Mouse (Mus musculus): ENCODE data around the gene R3hdm1.
"Not testable (repeated sequence)": the region's sequence is repeated elsewhere in the genome, so short reads cannot be mapped to it uniquely, and the experiment has no call there.

The R3hdm1 gene

DNA sequence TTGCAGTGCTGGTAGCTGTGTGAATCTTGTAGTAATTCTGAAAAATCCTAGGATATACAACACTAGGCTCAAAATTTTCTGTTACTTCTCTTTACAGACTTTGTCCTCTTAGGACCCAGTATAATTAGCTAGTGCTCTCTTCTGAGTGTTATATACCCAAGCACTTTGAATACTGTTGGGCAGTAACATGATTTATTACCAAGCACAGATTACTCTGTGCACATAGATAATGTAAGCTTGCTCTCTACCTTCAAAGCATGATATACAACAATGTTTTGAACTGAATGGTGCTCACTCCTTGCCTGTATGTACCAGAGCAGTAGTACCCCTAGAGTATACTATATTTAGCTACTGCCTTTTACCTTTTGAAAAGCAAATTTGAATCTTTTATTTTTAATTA, 33.1 kb downstream of the R3hdm1 start:
- not testable (repeated sequence) for DNase-seq (ENCODE audit: low spot score)

DNA sequence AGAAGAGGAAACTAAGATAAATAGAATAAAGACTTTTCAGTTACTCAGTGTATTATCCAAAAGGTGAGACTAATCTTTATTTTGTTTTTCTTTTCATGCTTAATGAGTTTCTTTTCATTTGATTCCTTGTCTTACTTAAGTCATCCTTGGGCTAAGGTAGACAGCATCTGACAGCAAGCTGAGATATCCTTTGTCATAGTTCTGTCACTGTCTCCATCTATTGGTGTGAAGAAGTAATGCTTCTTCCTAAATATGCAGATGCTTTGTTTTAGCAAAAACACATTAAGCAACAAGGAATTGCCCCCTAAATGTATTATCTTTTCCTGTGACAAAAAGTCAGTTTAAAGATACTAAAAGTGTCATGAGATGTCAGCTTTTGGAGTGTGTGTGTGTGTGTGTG, 37.9 kb downstream of the R3hdm1 start:
- DNase-seq (ENCODE audit: low spot score) = no peak

DNA sequence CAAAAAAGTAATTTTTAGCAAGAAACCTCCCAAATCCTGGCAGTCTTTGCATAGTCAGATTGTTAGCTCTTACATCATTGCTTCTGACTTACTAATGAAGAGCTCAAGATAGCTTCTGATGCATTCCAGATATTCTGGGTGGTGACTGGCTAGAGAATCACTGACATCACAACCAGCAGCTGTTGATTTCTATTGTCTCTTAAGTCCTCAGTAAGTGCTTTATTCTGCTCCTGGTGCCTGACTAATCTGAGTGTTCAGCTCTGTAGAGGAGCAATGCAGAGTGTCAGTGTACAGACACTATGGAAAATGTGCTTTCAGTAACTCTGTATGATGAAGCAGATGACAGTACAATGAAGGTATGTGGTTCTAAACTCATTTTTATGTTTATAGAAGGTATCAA, 38.6 kb downstream of the R3hdm1 start:
- no peak for DNase-seq (ENCODE audit: low spot score)

DNA sequence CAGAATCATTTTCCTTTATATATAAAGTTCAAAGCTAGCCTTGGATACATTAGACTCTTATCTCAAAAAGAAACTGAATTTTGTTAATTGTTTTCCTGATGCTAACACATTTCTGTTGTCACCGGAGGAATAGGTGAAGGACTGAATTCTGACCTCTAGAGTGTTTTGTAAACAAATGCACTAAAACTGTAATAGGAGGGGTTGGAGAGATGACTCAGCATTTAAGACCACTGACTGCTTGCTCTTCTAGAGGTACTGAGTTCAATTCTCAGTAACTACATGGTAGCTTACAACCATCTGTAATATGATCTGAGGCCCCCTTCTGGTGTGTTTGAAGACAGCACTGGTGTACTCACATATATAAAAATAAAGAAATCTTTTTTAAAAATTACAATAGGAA, 63.9 kb downstream of the R3hdm1 start:
- no peak for DNase-seq (ENCODE audit: low spot score)

DNA sequence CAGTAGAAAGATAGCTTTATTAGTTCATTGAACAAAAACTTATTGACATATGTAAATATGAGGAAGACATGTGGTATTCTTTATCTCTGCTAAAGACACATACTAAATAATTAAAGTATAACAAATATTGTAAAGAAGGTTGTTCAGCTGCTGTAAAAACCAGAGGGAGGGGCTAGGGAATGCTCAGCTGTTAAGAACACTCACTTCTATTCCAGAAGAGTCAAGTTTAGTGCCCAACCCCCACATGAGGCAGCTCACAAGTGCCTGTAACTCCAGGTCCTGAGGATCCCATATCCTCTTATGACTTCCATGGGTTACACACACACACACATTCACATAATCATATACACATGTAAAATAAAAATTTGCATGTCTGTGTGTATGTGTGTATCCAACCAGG, 67.0 kb downstream of the R3hdm1 start:
- DNase-seq (ENCODE audit: low spot score) = no peak

DNA sequence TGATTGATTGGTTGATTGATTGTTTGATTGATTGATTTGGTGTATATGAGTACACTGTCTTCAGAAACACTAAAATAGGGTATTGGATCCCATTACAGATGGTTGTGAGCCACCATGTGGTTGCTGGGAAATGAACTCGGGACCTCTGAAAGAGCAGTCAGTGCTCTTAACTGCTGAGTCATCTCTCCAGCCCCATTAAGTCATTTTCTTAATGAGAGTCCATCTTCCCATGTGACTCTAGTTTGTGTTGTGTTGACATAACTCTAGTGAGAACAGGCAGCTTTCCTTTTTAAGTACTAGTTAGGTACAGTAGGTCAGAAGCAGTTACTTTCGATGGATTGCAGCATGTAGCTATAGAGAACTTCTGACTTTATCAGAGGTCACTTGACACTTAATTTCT, 88.3 kb downstream of the R3hdm1 start:
- no peak for DNase-seq (ENCODE audit: low spot score)

DNA sequence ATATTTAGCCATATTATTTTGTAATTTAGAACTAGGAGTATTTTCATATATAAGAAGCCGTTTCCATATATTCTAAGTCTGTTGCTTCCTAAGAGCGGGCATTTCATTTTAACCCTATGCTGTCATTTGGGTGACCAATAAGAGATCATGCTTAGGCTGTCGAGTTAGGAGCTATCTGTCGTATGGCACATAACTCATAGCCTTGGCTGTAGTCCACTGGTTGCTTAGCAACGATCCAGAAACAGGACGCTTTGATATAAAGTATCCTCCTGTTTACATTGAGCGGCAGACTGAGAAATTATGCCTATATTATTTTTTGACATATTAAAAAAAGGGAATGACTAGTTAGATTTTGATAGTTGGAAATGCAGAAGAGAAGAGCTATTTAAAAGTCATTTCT, 89.3 kb downstream of the R3hdm1 start:
- no peak for DNase-seq (ENCODE audit: low spot score)

DNA sequence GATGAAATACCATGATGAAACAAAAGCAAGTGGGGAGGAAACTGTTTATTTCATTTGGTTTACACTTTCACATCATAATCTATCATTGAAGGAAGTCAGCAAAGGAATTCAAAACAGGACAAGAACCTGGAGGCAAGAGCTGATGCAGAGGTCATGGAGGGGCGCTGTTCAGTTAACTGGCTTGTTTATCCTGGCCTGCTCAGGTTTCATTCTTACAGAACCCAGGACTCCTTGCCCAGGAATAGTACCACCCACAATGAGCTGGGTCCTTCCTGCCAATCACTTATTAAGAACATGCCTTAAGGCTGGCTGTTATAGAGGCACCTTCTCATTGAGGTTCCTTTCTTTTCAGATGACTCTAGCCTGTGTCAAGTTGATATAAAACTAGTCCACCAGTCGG, 90.9 kb downstream of the R3hdm1 start:
- no peak for DNase-seq (ENCODE audit: low spot score)

DNA sequence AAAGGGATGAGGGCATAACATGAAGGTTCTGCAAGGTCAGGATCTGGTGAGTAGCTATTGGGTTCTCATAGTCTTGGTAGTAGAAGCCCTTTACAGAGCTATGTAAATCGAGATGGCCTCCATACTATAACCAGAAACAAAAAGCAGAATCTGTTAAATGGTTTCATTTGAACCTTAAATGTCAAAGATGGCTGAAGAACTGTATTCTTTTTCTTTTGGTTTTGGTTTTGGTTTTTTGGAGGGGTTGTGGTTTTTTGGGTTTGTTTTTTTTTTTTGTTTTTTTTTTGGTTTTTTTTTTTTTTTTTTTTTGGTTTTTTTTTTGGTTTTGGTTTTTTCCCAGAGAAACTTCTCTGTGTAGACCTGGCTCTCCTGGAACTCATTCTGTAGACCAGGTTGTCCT, 94.3 kb downstream of the R3hdm1 start:
- DNase-seq (ENCODE audit: low spot score) = no peak

DNA sequence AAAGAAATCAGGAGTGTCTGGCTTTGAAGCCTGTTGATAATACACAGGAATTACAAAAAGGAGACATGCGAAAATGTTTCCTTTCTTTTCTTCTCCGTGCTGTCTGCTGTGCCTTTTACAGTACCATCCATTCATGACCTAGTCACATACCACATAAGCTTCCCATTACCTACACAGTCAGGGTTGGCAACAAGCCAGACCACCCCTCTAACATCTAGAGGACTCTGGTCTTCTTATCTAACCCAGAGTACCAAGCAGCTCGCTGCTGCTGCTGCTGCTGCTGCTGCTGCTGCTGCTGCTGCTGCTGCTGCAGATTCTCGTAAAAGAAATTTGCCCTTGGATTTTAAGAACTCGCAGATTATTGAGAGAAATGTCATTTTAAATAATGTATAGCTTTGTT, 110.2 kb downstream of the R3hdm1 start:
- no peak for DNase-seq (ENCODE audit: low spot score)

DNA sequence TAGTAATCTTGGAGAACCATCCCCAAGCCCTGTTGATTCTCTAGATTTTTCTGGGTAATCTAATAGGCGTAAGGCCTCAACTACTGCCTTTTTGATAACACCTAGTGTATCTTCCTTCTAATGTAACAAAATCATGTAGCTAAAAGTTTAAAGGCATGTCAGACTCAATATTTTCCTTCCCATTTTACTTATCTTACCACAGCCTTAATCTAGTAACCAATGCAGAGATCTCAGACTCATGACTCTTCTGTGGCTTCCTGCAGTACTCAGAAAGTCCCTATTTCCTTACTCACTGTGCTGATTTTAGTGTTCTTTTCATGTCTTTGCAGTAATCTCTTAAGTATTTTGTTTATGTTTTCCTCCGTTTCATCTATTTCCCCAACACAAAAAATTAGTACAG, 118.8 kb downstream of the R3hdm1 start:
- DNase-seq (ENCODE audit: low spot score) = no peak

DNA sequence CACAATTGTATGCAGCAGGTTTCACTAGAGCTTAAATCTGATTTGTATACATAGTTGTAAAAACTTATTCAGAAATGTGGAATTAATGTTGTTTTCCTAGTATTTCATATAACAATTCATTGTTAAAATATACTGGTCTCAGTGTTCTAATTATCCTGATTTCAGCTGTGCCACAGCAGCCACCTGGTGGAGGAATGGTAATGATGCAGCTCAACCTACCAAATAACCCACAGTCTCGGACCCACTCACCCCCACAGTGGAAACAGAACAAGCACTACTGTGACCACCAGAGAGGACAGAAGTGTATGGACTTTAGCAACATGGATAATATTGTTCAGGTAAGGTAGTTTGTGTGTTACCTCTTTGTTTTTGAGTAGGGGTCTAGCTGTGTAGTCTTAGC, 120.2 kb downstream of the R3hdm1 start:
- DNase-seq (ENCODE audit: low spot score) = no peak

DNA sequence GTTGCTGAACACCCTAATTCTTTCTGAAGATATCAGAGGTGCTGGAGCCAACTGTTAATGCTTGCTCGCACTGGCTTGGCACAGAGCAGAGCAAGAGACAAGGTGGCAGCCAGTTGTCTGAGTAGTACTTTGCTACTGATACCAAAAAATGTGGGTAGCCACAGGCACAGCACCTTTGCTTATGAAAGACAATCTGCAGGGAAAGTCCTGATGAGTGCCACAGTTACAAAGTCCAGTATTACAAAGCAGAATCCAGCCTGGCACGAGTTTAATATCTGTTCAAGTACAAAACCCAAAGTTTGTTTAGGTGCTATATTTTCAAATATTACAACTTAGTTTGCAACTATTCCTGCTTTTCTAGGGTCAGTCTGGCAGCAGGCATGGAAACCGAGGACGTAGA, 132.1 kb downstream of the R3hdm1 start:
- no peak for DNase-seq (ENCODE audit: low spot score)

DNA sequence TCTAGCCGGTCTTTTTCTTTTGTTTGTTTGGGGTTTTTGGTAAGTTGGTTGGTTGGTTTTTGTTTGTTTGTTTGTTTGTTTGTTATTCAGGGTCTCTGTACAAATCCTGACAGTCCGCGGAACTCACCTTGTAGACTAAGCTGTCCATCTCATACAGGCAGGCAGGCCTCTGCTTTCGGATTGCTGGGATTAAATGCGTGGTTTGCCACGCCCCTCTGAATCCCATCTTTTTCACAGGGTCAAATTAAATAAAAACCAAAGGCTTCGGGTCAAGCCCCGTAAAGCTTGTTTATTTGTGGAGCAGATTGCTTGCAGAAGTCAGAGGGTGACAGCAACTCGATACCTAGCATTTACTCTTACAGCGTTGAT, 140.5 kb downstream of the R3hdm1 start, which contains the start of gene Ubxn4:
Gene Ubxn4 (plus strand): TSS at position 338 of the 369 bp plus-strand sequence.
- no peak for DNase-seq (ENCODE audit: low spot score)

DNA sequence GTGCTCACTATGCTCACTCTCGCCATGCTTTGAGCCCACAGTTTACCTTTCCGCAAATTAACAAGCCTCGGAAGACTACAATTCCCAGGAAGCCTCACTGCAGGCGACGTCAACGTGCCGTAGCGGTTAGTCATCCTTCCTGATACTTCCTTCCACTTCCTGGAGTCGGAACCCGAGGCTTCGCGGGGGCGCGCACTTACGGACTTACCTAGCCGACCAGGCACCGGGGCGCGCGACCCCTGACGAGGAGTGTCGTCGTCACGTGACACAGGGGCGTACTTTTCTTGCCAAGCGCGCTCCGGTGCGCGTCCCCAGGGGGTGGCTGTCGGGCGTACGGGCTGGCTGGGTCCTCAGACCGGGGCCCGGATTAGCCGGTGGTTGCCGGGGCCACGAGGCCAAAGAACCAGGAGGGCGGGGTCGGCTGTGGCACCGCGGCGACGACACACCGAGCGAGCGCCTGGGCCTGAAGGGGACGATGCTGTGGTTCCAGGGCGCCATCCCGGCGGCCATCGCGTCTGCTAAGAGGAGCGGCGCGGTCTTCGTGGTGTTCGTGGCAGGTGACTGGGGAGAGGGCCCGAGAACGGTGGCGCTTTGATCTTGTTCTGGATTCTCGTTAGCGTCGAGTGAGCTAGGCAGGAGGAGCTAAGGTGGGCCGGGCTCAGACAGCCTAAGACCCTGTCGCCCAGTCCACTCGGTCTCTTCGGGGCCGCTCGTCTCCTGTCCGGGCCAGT, 141.1 kb downstream of the R3hdm1 start:
- peak; percentile 80 for DNase-seq (ENCODE audit: low spot score)

DNA sequence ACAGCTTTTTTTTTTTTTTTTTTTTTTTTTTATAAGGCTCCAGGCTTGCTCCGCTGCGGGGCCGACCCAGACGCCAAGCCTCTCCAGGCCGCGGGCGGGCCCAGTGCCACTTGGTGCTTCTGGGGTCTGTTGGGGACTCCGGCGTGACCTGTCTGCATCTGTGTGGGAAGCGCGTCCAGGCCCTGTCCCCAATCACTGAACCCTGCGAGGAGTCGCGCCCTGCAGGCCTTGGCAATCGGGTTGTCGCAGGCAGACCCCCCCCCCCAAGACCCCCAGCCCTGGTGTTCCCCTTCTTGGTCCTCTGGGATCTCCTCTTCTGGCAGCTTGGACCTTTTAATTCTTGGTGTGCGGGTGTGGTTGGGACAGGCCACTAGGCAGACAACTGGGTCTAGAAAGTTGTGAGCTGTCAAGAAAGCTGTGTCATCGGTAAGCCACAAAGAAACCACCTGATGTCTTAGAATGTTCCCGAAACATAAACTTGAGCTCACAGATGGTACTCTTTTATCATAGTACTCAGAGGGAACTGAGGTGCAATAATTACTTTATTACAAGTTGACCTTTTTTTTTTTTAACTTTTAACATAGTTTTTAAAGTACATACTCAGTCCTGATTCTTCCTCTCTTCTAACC, 141.7 kb downstream of the R3hdm1 start:
- no peak for DNase-seq (ENCODE audit: low spot score)

DNA sequence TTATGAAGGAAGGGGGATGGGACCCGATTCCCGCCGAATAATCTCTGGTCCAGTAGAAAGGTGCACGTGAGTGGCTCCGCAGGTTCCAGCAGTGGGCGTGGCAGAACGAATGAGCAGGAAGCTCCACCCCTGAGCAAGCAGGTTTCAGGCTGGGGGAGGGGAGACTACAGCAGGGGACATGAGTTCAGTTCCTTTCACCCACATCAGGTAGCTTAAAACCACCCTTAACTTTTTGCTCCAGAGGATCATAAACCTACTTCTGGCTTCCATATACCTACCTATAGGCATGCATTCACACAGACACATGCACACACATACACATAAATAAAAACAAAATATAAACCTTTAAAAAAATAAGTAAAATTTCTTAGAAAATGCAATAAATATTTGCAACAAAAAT, 164.0 kb downstream of the R3hdm1 start:
- not testable (repeated sequence) for DNase-seq (ENCODE audit: low spot score)

DNA sequence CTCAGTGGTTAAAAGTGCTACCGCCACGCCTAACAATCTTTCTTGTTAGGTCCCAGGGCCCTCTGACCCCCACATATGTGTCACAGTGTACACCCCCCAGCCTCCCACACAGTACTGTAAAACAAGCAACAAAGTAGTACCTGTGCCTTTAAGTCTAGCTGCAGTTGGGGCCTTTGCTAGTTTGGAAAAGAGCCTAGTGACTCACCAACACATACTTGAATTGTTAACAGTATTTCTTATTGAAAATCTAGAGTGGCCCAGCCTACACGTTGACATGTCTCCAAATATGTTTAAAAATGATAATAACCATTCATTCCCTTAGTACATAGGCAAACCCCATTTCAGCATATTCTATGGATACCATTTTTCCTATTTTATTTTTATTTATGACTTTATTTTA, 167.6 kb downstream of the R3hdm1 start:
- no peak for DNase-seq (ENCODE audit: low spot score)

DNA sequence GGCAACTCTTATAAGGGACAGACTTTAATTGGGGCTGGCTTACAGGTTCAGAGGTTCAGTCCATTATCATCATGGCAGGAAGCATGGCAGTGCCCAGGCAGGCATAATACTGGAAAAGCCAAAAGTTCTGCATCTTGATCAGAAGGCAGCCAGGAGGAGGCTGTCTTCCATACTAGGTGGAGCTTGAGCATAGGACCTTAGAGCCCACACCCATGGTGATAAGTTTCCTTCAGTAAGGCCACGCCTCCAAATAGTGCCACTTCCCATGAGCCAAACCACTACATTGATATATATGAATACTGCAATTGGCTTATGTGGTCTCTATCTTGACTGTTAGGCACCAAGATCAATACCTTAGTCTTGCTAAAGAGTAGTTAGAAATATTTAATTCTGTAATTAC, 172.8 kb downstream of the R3hdm1 start:
- DNase-seq (ENCODE audit: low spot score) = no peak

DNA sequence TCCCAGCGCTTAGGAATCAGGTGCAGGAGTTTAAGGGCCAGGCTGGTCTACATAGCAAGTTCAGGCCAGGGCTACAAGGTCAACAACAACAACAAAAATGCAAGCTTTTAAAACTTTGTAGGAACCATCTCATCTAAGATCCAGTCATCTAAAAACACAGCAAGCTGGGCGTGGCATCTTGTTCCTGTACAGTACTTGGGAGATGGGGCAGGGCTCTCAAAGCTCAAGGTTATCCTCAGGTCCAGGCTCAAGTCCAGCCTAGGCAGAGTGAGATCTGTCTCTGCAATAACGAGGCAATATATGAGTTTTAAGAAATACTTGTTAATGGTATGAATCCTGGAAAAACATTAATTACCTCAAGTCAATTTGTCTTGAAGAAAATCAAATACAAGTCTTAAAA, 175.5 kb downstream of the R3hdm1 start:
- DNase-seq (ENCODE audit: low spot score) = no peak

DNA sequence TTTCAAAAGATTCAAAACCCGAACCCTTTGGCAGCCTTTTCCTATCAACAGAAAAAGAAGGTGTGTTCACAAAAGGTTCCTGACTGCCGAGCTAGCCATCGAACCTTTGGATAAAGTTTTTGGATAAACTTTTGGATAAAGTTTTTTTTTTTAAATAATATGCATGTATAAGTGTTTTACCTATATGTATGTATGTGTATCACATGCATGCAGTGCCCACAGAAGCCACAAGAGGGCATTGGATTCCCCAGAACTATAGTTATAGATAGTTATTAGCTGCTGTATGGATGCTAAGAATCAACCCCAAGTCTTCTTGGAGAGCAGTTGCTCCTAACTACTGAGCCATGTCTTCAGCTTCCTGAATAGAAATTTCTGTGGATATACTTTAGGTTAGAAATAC, 178.7 kb downstream of the R3hdm1 start:
- no peak for DNase-seq (ENCODE audit: low spot score)

DNA sequence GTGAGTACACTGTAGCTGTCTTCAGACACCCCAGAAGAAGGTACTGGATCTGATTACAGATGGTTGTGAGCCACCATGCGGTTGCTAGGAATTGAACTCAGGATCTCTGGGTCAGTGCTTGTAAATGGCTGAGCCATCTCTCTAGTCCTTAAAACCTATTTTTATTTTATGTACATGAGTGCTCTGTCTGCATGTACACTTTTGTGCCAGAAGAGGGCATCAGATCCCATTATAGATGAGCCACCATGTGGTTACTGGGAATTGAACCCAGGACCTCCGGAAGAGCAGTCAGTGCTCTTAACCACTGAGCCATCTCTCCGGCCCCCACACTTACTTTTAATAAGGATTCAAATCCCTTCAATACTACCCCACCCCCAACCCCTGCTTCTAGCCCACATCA, 179.8 kb downstream of the R3hdm1 start:
- no peak for DNase-seq (ENCODE audit: low spot score)

DNA sequence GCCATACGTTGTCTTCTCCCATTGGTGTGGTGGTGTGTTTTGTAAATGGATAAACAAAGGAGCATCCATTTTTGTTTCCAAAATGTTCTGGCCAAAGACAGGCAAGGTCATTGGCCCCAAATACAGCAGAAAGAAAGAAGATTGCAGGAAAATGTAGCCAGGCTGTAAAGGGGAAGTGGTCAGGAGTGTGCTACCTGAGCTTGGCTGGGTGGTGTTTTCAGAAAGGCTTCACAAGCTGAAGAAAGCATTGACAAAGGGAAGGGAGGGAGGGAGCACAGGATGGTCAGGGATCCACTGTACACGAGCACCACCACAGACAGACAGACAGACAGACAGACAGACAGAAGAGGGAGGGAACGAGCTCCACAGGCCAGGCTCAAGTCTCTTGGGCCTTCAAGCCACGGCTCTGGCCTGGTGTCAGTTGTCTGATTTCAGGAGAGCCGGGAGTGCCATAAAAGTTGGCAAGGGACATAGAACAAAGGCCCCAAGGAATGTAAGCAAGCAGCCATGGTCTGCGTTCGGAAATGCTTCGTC, 181.1 kb downstream of the R3hdm1 start:
- DNase-seq (ENCODE audit: low spot score) = no peak

DNA sequence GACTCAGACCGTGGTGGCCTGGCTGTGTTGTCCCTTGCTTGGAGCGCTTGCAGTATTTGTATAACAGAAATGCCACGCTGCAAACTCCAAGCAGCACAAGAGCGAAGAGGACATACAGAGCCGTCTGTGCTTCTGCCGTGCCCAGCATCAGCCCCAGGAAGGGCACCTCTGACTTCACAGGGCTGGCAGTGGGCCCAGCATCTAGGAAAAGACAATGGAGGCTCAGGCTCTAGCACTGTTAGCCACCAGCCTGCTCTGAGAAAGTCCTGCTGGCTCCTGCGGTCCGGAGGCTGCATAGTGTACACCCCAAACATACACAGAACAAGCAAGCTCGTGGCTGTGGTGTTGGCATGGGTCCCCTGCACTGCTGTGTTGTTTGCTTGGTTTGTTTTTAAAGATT, 182.0 kb downstream of the R3hdm1 start:
- DNase-seq (ENCODE audit: low spot score) = no peak
